Mouse (Mus musculus): Measurements from ENCODE around the gene Gas1.

Gene Gas1

DNA sequence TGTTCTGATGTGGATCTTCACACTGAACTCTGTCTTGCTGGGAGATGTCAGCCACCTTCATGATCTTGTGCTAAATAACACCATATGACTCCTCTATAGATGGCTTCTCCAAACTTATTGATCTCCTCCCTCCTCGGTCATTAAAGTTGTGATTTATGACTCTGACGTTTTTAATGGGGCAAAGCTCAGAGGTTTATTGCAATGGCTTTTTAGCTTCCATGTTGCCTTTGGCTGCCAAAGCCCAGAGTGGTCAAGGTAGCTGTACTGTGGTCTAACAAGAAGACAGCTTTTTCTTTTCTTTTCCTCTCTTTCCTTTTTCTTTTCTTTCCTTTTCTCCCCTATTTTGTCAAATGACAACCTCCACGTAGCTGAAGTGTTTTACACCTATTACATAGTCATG, 52.1 kb downstream of the Gas1 start:
- no peak for DNase-seq (ENCODE audit: low read depth, low spot score)

DNA sequence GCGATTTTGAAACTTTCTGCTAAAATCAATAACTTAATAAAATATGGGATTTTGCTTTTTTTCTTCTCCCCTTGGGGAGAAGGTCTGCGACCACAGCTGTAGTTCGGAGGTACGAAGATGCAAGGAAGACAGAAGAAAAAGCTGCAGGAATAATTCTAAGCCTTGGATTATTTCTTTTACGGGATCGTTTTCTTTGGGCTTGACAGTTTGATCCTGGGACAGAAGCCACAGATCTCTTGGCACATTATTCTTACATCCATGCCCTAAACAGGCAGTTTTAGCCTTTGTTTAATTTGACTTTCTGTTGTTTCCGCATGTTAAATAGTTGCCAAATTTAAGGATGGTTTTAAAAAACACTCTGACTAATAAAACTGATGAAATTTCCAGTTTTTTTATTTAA, 52.7 kb downstream of the Gas1 start:
- DNase-seq (ENCODE audit: low read depth, low spot score) = no peak
